Mouse (Mus musculus) cortical plate, adult 2 months (tissue): ENCODE measurements at regions not wholly inside any gene's neighbourhood (a gene's known extent, or its start where the extent isn't known, plus 50 kb on each side); places are given as distances from the start of the nearest gene placed in this dataset.

Source experiments
- CTCF ChIP-seq: fragments of 200-500 bp; IDR thresholded peaks from 2 replicates; pipeline ENCODE4 v1.5.1; 2011; ENCODE audit warnings: mild to moderate bottlenecking, control low read depth, low read length; ENCODE audit not compliant: insufficient read depth; ENCODE audit errors: extremely low read depth
- POLR2A ChIP-seq: fragments of 200-500 bp; IDR thresholded peaks from 2 replicates; pipeline ENCODE4 v1.6.1; 2011; ENCODE audit warnings: mild to moderate bottlenecking, low read length, control low read depth; ENCODE audit not compliant: insufficient read depth; ENCODE audit errors: extremely low read depth

DNA sequence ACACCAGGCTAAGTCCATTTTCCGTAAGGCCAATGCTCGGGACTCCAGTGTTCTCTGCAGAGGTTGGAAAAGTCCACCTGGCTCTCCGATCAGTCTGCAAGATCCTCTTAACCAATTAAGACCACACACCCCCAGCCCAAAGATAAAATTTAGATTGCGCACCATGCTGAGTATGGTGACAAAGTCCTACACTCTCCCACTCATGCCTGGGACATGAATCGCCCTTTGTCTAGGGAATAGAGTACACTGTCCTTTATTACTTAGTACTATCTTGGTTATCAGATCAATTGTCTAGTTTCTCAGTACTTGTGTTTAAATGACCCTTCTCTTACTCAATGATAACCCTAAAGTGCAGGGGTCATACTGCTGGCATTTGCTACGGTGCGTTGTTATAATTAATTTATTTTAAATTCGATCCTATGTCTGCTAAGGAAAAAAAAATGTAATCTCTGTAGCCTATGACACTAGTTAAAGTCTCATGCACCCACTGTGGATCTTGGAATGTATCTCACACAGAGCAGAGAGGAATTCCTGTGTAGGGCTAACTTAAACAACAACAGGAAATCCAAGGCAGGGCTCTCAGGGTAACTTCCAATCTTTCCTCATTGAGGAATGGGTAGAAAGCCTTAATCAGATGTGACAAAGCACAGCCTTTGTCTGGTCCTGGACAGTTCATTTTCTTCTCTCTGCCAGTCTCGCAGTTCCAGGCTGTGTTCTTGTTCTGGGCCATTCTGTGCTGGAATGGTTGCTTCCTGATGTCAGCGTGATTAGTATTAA lies 421.4 kb downstream of the Prss52 start:
- no peak for TF ChIP-seq CTCF
- no peak for TF ChIP-seq POLR2A
